Mouse (Mus musculus): ENCODE data around the gene Zbtb42. TPM values are rescaled to one million over a fixed set of nuclear protein-coding genes. Genes with fewer than 3 reads are reported as not detected.

Gene Zbtb42
- polyA plus RNA-seq, 1 experiment: 1.4 TPM

GRCm38 (mm10) chr12:112723028-112723330 is 44.4 kb downstream of the Zbtb42 start:
- no peak for DNase-seq (ENCODE audit: extremely low spot score in 1 of 2, low spot score in 1 of 2)

DNA sequence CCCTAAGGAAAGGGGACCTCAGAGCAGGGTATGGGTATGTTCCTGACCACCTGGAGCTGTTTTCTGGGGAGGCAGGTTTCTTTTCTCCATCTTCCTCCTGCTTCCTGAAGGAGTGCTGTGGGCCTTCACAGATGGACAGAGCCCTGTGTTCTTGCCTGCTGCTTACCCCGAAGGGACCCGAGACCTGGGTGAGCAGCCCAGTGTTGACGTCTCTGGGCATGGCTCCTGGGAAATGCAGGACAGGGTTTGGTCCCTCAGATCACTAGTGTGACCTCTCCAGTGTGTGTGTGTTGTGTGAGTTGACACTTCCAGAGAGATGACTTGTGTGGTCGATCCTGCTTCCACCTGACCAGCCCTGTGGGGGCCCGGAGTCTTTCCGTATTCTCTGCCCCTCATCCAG is 44.8 kb downstream of the Zbtb42 start:
- DNase-seq (ENCODE audit: extremely low spot score in 1 of 2, low spot score in 1 of 2): no peak

DNA sequence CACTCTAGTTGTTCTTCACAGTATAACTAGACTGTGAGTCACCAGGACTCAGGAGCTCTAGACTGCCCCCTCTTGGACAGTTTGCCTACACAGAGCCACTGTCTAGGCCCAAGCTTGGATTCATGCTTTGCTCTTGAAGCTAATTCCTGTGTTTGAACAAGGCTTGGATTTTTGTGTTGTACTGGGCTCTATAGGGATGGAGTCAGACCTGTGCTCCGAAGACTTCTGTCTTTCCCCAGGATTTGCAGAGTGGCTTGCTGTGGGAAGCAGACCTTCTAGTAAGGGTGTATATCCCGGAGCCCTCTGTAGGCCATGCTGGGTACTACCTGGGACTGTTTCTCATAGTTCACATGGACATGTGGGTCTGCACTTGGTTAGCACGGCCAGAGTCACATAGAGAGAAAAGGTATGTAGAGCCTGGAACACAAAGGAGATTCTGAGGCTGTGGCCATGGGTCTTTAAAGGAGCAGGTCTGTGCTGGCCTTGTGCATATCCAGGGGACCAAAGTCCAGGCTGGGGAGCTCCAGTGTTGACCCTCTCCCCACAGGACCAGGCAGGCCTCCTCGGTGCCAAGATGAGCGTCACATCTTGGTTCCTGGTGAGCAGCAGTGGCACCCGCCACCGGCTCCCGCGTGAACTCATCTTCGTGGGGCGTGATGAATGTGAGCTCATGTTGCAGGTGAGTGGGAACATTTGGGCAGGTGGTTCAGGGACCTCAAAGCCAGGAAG is 45.6 kb downstream of the Zbtb42 start:
- DNase-seq (ENCODE audit: extremely low spot score in 1 of 2, low spot score in 1 of 2): peak; percentile 65 to 81

- DNase-seq (ENCODE audit: extremely low spot score in 1 of 2, low spot score in 1 of 2): no peak
Measured at GRCm38 (mm10) chr12:112727801-112728200, 49.2 kb downstream of the Zbtb42 start.

DNA sequence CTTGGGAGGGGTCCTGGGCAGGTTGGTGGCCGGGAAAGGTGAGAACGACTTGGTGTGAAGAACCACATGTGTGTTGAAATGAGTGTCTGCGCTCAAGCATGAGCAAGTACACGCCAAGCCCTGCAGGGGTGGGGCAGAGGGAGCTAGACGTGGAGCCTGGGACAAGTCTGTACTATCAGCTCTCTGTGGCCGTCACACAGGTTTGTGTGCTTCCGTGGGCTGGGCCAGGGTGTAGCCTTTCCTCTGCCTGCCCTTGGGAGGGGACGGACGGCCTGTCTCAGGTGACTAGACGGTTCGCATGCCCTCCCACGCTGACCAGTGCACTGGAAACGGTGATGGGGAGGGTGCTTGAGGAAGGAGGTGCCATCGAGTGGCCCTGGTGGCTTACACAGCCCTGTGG is 52.2 kb downstream of the Zbtb42 start:
- no peak for DNase-seq (ENCODE audit: extremely low spot score in 1 of 2, low spot score in 1 of 2)

Other genes starting within 250 kb of the Zbtb42 start
- 0.04 TPM in 2 replicates for gene A530016L24Rik, start 189.4 kb upstream of the Zbtb42 start, polyA plus RNA-seq (2012; rRNA removed)
- 116 and 119 TPM in 2 replicates for gene Tmem179, start 162.1 kb upstream of the Zbtb42 start, polyA plus RNA-seq (2012; rRNA removed)
- 87.3 and 106 TPM in 2 replicates for gene Inf2, start 90.0 kb upstream of the Zbtb42 start, polyA plus RNA-seq (2012; rRNA removed)
- 32.6 and 33.0 TPM in 2 replicates for gene Adssl1, start 58.8 kb upstream of the Zbtb42 start, polyA plus RNA-seq (2012; rRNA removed)
- gene Siva1, start 34.1 kb upstream of the Zbtb42 start, polyA plus RNA-seq (2012; rRNA removed): 24.4 and 30.2 TPM in 2 replicates
- 174 and 175 TPM in 2 replicates for gene Akt1, start 3.9 kb upstream of the Zbtb42 start, polyA plus RNA-seq (2012; rRNA removed)
- 107 and 119 TPM in 2 replicates for gene Cep170b, start 41.6 kb downstream of the Zbtb42 start, polyA plus RNA-seq (2012; rRNA removed)
- gene Pld4, start 81.8 kb downstream of the Zbtb42 start, polyA plus RNA-seq (2012; rRNA removed): 14.0 and 20.4 TPM in 2 replicates
- 1.5 and 1.9 TPM in 2 replicates for gene Ahnak2, start 123.8 kb downstream of the Zbtb42 start, polyA plus RNA-seq (2012; rRNA removed)
- 13.8 and 14.1 TPM in 2 replicates for gene Clba1, start 130.1 kb downstream of the Zbtb42 start, polyA plus RNA-seq (2012; rRNA removed)
- gene Cdca4, start 150.6 kb downstream of the Zbtb42 start, polyA plus RNA-seq (2012; rRNA removed): 10.2 and 10.6 TPM in 2 replicates
- 0.10 and 0.15 TPM in 2 replicates for gene Gpr132, start 189.4 kb downstream of the Zbtb42 start, polyA plus RNA-seq (2012; rRNA removed)